Mouse (Mus musculus): Measurements from ENCODE around the gene Arnt2.

DNA sequence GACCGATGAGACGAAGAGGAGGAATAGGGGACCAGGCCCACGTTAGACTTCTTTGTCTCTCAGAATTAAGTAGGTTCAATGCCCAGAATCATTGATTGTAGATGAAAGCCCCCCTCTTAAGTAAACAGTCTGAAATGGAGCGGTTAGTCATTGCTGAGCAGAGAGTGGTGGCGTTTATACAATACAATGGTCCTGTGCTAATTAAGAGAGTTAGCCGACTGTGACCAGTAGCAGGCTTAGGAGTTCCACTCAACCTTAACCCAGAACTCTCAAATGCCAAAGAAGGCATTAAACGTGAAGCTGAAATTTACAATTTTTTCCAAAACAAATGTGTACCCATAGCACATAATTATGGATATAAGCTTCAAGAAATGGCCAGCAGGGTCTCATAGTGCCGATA lies 2.6 kb upstream of the Arnt2 start:
- TF ChIP-seq TAL1 (conservative IDR thresholded peaks at IDR 0.05; ENCODE audit: low read depth, low read length) = no peak
- no peak for TF ChIP-seq CTCF (IDR thresholded peaks at IDR 0.05; ENCODE audit: low read depth, low read length)
- TF ChIP-seq GATA2 (IDR thresholded peaks at IDR 0.05; ENCODE audit: borderline replicate concordance, low read depth, low read length) = no peak

All from G1E (cell line).